Mouse (Mus musculus): Measurements from ENCODE around the gene Pkp4.

Pkp4 gene

GRCm38 (mm10) chr2:59184107-59185064 is 23.7 kb downstream of the Pkp4 start:
- DNase-seq: no peak

- no peak for DNase-seq
Measured at GRCm38 (mm10) chr2:59186122-59186521, 25.5 kb downstream of the Pkp4 start.

- no peak for DNase-seq
Measured at GRCm38 (mm10) chr2:59186966-59187365, 26.3 kb downstream of the Pkp4 start.

GRCm38 (mm10) chr2:59188306-59188705 is 27.7 kb downstream of the Pkp4 start:
- no peak for DNase-seq

- no peak for DNase-seq
Measured at GRCm38 (mm10) chr2:59189661-59190185, 29.1 kb downstream of the Pkp4 start.

- DNase-seq: no peak
Measured at GRCm38 (mm10) chr2:59190186-59190585, 29.5 kb downstream of the Pkp4 start.

- DNase-seq: peak; percentile 26
Measured at GRCm38 (mm10) chr2:59191466-59191865, 30.8 kb downstream of the Pkp4 start.

GRCm38 (mm10) chr2:59193117-59193516 is 32.5 kb downstream of the Pkp4 start:
- no peak for DNase-seq

- no peak for DNase-seq
Measured at GRCm38 (mm10) chr2:59197156-59197555, 36.5 kb downstream of the Pkp4 start.

- DNase-seq: no peak
Measured at GRCm38 (mm10) chr2:59199476-59199976, 38.9 kb downstream of the Pkp4 start.

- no peak for DNase-seq
Measured at GRCm38 (mm10) chr2:59200511-59200910, 39.9 kb downstream of the Pkp4 start.

- DNase-seq: no peak
Measured at GRCm38 (mm10) chr2:59202930-59203329, 42.3 kb downstream of the Pkp4 start.

GRCm38 (mm10) chr2:59203627-59204425 is 43.2 kb downstream of the Pkp4 start:
- no peak for DNase-seq

GRCm38 (mm10) chr2:59205092-59205491 is 44.4 kb downstream of the Pkp4 start:
- DNase-seq: no peak

GRCm38 (mm10) chr2:59206190-59206589 is 45.5 kb downstream of the Pkp4 start:
- no peak for DNase-seq

GRCm38 (mm10) chr2:59207240-59207639 is 46.6 kb downstream of the Pkp4 start:
- peak; percentile 25 for DNase-seq

GRCm38 (mm10) chr2:59207725-59208124 is 47.1 kb downstream of the Pkp4 start:
- DNase-seq: peak; percentile 79

GRCm38 (mm10) chr2:59208276-59208675 is 47.6 kb downstream of the Pkp4 start:
- no peak for DNase-seq

GRCm38 (mm10) chr2:59211051-59211450 is 50.4 kb downstream of the Pkp4 start:
- no peak for DNase-seq

- no peak for DNase-seq
Measured at GRCm38 (mm10) chr2:59212430-59212829, 51.8 kb downstream of the Pkp4 start.

- DNase-seq: no peak
Measured at GRCm38 (mm10) chr2:59212846-59213245, 52.2 kb downstream of the Pkp4 start.

GRCm38 (mm10) chr2:59217931-59218330 is 57.3 kb downstream of the Pkp4 start:
- no peak for DNase-seq

All from retina, postnatal 1 day (tissue).